Mouse (Mus musculus): Measurements from ENCODE around the gene Katna1. TPM values are rescaled to one million over a fixed set of nuclear protein-coding genes. Genes with fewer than 3 reads are reported as not detected.

Katna1 gene
- polyA plus RNA-seq, 1 experiment = 22.6 TPM

DNA sequence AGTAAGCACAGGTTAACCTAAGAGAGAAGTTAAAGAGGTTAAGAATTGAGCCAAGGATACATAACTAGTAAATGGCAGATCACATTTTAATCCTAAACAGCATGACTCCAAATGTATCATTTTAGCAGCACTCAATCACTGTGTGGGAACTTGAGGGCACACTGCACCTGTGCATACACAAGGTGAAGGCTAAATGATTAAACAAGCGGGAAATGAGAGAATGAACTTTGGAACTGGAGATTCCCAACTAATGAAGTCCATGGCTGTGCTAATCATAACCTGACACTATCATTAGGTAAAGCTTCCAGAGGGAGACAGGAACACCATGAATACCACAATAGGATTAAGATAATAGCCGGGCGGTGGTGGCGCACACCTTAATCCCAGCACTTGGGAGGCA, 46.5 kb downstream of the Katna1 start:
- no peak overlapping the region for H3K4me2 ChIP-seq (ENCODE audit: low read depth)
- H3ac ChIP-seq (ENCODE audit: control insufficient read depth, insufficient read length) = no peak overlapping the region
- H3K27me3 ChIP-seq (ENCODE audit: control insufficient read depth, insufficient read depth, insufficient read length) = no peaks in the 10 kb centered on the region
- peaks cover 32% of the 10 kb centered on the region for H3K36me3 ChIP-seq (ENCODE audit: control insufficient read depth, insufficient read depth)
- TF ChIP-seq USF1 (IDR thresholded peaks at IDR 0.05; ENCODE audit: low read depth) (no peak), MYOG (IDR thresholded peaks at IDR 0.05; ENCODE audit: control insufficient read depth in 1 of 3, insufficient read depth in 1 of 3, insufficient read length in 2 of 3, low read depth in 2 of 3) (no peak), E2F4 (IDR thresholded peaks at IDR 0.05; ENCODE audit: insufficient read depth) (no peak), TCF3 (IDR thresholded peaks at IDR 0.05; ENCODE audit: insufficient read length, low read depth) (no peak), POLR2A (IDR thresholded peaks at IDR 0.05; ENCODE audit: insufficient read length, low read depth) (no peak), MYOD1 (IDR thresholded peaks at IDR 0.05; ENCODE audit: control insufficient read depth in 1 of 3, insufficient read length in 2 of 3, low read depth in 2 of 3) (no peak), TCF12 (IDR thresholded peaks at IDR 0.05; ENCODE audit: insufficient read depth, poor library complexity, severe bottlenecking) (no peak), SRF (IDR thresholded peaks at IDR 0.05; ENCODE audit: control insufficient read depth, insufficient read length, low read depth) (no peak), MAX (IDR thresholded peaks at IDR 0.05; ENCODE audit: low read depth) (no peak), REST (IDR thresholded peaks at IDR 0.05; ENCODE audit: insufficient read depth, insufficient read length) (no peak)
- no peaks in the 10 kb centered on the region for H3K79me2 ChIP-seq (ENCODE audit: control insufficient read depth, insufficient read depth)
- no peak overlapping the region for H3K4me3 ChIP-seq

- peaks cover under 1% of the 10 kb centered on the region for H3K79me2 ChIP-seq (ENCODE audit: control insufficient read depth, insufficient read depth)
- H3K4me2 ChIP-seq (ENCODE audit: low read depth) = no peak overlapping the region
- H3K4me3 ChIP-seq = no peak overlapping the region
- no peak overlapping the region for H3ac ChIP-seq (ENCODE audit: control insufficient read depth, insufficient read length)
- peaks cover 32% of the 10 kb centered on the region for H3K36me3 ChIP-seq (ENCODE audit: control insufficient read depth, insufficient read depth)
- TF ChIP-seq CEBPB (IDR thresholded peaks at IDR 0.05; ENCODE audit: insufficient read depth, poor library complexity, severe bottlenecking) (no peak), TCF12 (IDR thresholded peaks at IDR 0.05; ENCODE audit: insufficient read depth, poor library complexity, severe bottlenecking) (no peak), MYOD1 (IDR thresholded peaks at IDR 0.05; ENCODE audit: control insufficient read depth in 1 of 3, insufficient read length in 2 of 3, low read depth in 2 of 3) (no peak), USF1 (IDR thresholded peaks at IDR 0.05; ENCODE audit: low read depth) (no peak), REST (IDR thresholded peaks at IDR 0.05; ENCODE audit: insufficient read depth, insufficient read length) (no peak), POLR2AphosphoS2 (IDR thresholded peaks at IDR 0.05; ENCODE audit: insufficient read length, low read depth) (no peak), TCF3 (IDR thresholded peaks at IDR 0.05; ENCODE audit: insufficient read length, low read depth) (no peak), POLR2A (IDR thresholded peaks at IDR 0.05; ENCODE audit: insufficient read length, low read depth) (no peak), MAX (IDR thresholded peaks at IDR 0.05; ENCODE audit: low read depth) (no peak), E2F4 (IDR thresholded peaks at IDR 0.05; ENCODE audit: insufficient read depth) (no peak), SRF (IDR thresholded peaks at IDR 0.05; ENCODE audit: control insufficient read depth, insufficient read length, low read depth) (no peak)
- no peaks in the 10 kb centered on the region for H3K27me3 ChIP-seq (ENCODE audit: control insufficient read depth, insufficient read depth, insufficient read length)
Observed at GRCm38 (mm10) chr10:7772769-7773168, 47.0 kb downstream of the Katna1 start.

GRCm38 (mm10) chr10:7775421-7775820, 49.6 kb downstream of the Katna1 start:
- Histone ChIP-seq H3K4me2 (ENCODE audit: low read depth) (no peak overlapping the region), H3K36me3 (ENCODE audit: control insufficient read depth, insufficient read depth) (peaks cover 28% of the 10 kb centered on the region), H3K79me2 (ENCODE audit: control insufficient read depth, insufficient read depth) (peaks cover 8% of the 10 kb centered on the region), H3ac (ENCODE audit: control insufficient read depth, insufficient read length) (no peak overlapping the region), H3K4me3 (no peak overlapping the region), H3K27me3 (ENCODE audit: control insufficient read depth, insufficient read depth, insufficient read length) (no peaks in the 10 kb centered on the region)
- TF ChIP-seq TCF12 (IDR thresholded peaks at IDR 0.05; ENCODE audit: insufficient read depth, poor library complexity, severe bottlenecking) = no peak
- TF ChIP-seq SRF (IDR thresholded peaks at IDR 0.05; ENCODE audit: control insufficient read depth, insufficient read length, low read depth) = no peak
- no peak for TF ChIP-seq POLR2A (IDR thresholded peaks at IDR 0.05; ENCODE audit: insufficient read length, low read depth)
- no peak for TF ChIP-seq POLR2AphosphoS2 (IDR thresholded peaks at IDR 0.05; ENCODE audit: insufficient read length, low read depth)
- TF ChIP-seq MYOG (IDR thresholded peaks at IDR 0.05; ENCODE audit: control insufficient read depth in 1 of 3, insufficient read depth in 1 of 3, insufficient read length in 2 of 3, low read depth in 2 of 3) = no peak
- no peak for TF ChIP-seq TCF3 (IDR thresholded peaks at IDR 0.05; ENCODE audit: insufficient read length, low read depth)

DNA sequence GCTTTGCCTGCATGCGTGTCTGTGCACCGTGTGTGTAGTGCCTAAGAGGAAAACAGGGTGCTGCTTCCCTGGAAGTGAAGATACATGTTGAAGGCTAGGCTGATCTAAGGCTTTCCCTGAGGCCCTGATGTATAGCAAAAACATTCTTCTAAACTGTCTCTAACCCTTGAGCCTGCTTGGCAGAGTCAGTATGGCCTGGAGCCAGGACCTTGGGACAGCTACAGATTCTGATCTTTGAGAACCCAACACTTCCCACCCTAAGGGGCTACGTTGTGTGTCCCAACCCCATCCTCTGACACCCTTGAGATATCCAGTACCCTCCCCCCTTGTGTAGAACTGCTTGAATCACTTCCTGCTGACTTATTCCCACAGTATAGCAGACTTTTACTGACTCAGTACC, 52.6 kb downstream of the Katna1 start:
- no peak overlapping the region for H3ac ChIP-seq (ENCODE audit: control insufficient read depth, insufficient read length)
- TF ChIP-seq SRF (IDR thresholded peaks at IDR 0.05; ENCODE audit: control insufficient read depth, insufficient read length, low read depth) (no peak), TCF12 (IDR thresholded peaks at IDR 0.05; ENCODE audit: insufficient read depth, poor library complexity, severe bottlenecking) (no peak), TCF3 (IDR thresholded peaks at IDR 0.05; ENCODE audit: insufficient read length, low read depth) (no peak)
- peaks cover 5% of the 10 kb centered on the region for H3K36me3 ChIP-seq (ENCODE audit: control insufficient read depth, insufficient read depth)

DNA sequence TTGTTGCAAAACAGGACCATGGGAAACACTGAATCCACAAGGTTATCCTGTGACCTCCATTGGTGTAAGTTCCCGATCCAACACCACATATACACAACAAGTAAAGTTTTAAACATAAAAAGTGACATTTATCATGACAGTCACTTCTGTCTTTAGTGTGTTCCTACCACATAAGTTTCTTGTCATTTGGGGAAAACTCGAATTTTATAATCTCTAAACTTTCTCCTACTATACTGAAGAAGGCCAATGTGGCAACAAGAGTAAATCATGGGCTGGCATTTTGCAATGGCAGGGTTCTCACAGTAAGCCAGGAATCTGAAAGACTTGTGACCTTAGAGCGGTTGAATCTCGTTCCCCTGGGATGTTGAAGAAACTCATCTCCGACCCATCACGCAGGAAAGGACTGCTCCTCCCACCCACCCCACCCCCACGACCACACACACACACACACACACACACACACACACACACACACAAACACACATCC, 54.0 kb downstream of the Katna1 start:
- peak overlapping the region; percentile 6 for H3ac ChIP-seq (ENCODE audit: control insufficient read depth, insufficient read length)
- no peak for TF ChIP-seq REST (IDR thresholded peaks at IDR 0.05; ENCODE audit: insufficient read depth, insufficient read length)
- TF ChIP-seq POLR2AphosphoS2 (IDR thresholded peaks at IDR 0.05; ENCODE audit: insufficient read length, low read depth) = no peak
- no peak for TF ChIP-seq USF1 (IDR thresholded peaks at IDR 0.05; ENCODE audit: low read depth)
- no peak for TF ChIP-seq MAX (IDR thresholded peaks at IDR 0.05; ENCODE audit: low read depth)
- TF ChIP-seq MYOG (IDR thresholded peaks at IDR 0.05; ENCODE audit: control insufficient read depth in 1 of 3, insufficient read depth in 1 of 3, insufficient read length in 2 of 3, low read depth in 2 of 3) = no peak
- no peak for TF ChIP-seq POLR2A (IDR thresholded peaks at IDR 0.05; ENCODE audit: insufficient read length, low read depth)
- TF ChIP-seq TCF12 (IDR thresholded peaks at IDR 0.05; ENCODE audit: insufficient read depth, poor library complexity, severe bottlenecking) = no peak
- TF ChIP-seq E2F4 (IDR thresholded peaks at IDR 0.05; ENCODE audit: insufficient read depth) = no peak
- TF ChIP-seq TCF3 (IDR thresholded peaks at IDR 0.05; ENCODE audit: insufficient read length, low read depth) = no peak
- TF ChIP-seq MYOD1 (IDR thresholded peaks at IDR 0.05; ENCODE audit: control insufficient read depth in 1 of 3, insufficient read length in 2 of 3, low read depth in 2 of 3) = no peak
- no peak for TF ChIP-seq SRF (IDR thresholded peaks at IDR 0.05; ENCODE audit: control insufficient read depth, insufficient read length, low read depth)
- no peak for TF ChIP-seq CEBPB (IDR thresholded peaks at IDR 0.05; ENCODE audit: insufficient read depth, poor library complexity, severe bottlenecking)
- peak overlapping the region; percentile 67 for H3K4me3 ChIP-seq

More for the DNA sequence above, 52.6 kb downstream of the Katna1 start:
- Histone ChIP-seq H3K4me3 (no peak overlapping the region), H3K79me2 (ENCODE audit: control insufficient read depth, insufficient read depth) (peaks cover 8% of the 10 kb centered on the region), H3K4me2 (ENCODE audit: low read depth) (no peak overlapping the region), H3K27me3 (ENCODE audit: control insufficient read depth, insufficient read depth, insufficient read length) (no peaks in the 10 kb centered on the region)

More for the DNA sequence above, 54.0 kb downstream of the Katna1 start:
- no peaks in the 10 kb centered on the region for H3K27me3 ChIP-seq (ENCODE audit: control insufficient read depth, insufficient read depth, insufficient read length)
- peak overlapping the region; percentile 70 for H3K4me2 ChIP-seq (ENCODE audit: low read depth)
- H3K36me3 ChIP-seq (ENCODE audit: control insufficient read depth, insufficient read depth) = peaks cover under 1% of the 10 kb centered on the region
- peaks cover 8% of the 10 kb centered on the region for H3K79me2 ChIP-seq (ENCODE audit: control insufficient read depth, insufficient read depth)

All from myocyte (in vitro differentiated cells).